11 mouse cellular contexts compared by ENCODE assay signal in genomic region chr12:103368326-103368669, GRCm38 (mm10). TPM values are rescaled to one million over a fixed set of nuclear protein-coding genes. Genes with fewer than 3 reads are reported as not detected.
DNase-seq lines count a peak whose midpoint lies in the region; ATAC-seq and TF ChIP-seq lines count a peak whose summit lies in the region.
"Had no signal": no experiment of that assay in that cellular context is flagged by ENCODE, and none has a peak within 500 bp of the region (broad histone marks: within the 10 kb centered on the region; RNA-seq: fewer than 3 reads in every experiment).

No protein-coding gene starts in this region.

- peaks cover 8% of the 10 kb centered on the region; the same call in 1 of the 2 replicates for H3K4me1 ChIP-seq in heart, embryonic 12.5 days (replicated peaks)
- no peaks in the 10 kb centered on the region for H3K4me1 ChIP-seq in neural tube, embryonic 12.5 days
- H3K4me1 ChIP-seq in limb, embryonic 14.5 days (ENCODE audit: control insufficient read depth, insufficient read depth, low read length), result no peaks in the 10 kb centered on the region
- H3K4me1 ChIP-seq in stomach, embryonic 16.5 days (ENCODE audit: control insufficient read depth, insufficient read depth, low read length), result no peaks in the 10 kb centered on the region

- H3K27me3 ChIP-seq in heart, embryonic 12.5 days (replicated peaks), result peaks cover 10% of the 10 kb centered on the region
- 0 out of 2 replicates have a peak, but pooled peaks cover 13% of the 10 kb centered on the region for H3K27me3 ChIP-seq in neural tube, embryonic 12.5 days (replicated peaks)
- H3K27me3 ChIP-seq in limb, embryonic 14.5 days (ENCODE audit: control insufficient read depth, insufficient read depth, low read length), result no peaks in the 10 kb centered on the region
- no peaks in the 10 kb centered on the region for H3K27me3 ChIP-seq in stomach, embryonic 16.5 days (ENCODE audit: control insufficient read depth, insufficient read depth, low read length)

- H3K4me2 ChIP-seq in heart, embryonic 12.5 days, result peak overlapping the region; percentile 53
- no peak overlapping the region for H3K4me2 ChIP-seq in neural tube, embryonic 12.5 days (replicated peaks)
- H3K4me2 ChIP-seq in limb, embryonic 14.5 days (replicated peaks; ENCODE audit: low read depth, low read length, severe bottlenecking), result no peak overlapping the region
- peak overlapping the region; percentile 40 for H3K4me2 ChIP-seq in stomach, embryonic 16.5 days (ENCODE audit: low read depth, low read length)

- no peak for TF ChIP-seq POLR2A in limb, embryonic 14.5 days (IDR thresholded peaks at IDR 0.05; ENCODE audit: borderline replicate concordance, extremely low read depth, insufficient read depth, insufficient read length)

- no peaks in the 10 kb centered on the region for H3K36me3 ChIP-seq in heart, embryonic 12.5 days
- H3K36me3 ChIP-seq in neural tube, embryonic 12.5 days, result no peaks in the 10 kb centered on the region
- no peaks in the 10 kb centered on the region for H3K36me3 ChIP-seq in limb, embryonic 14.5 days (ENCODE audit: control insufficient read depth, insufficient read depth, low read length)
- no peaks in the 10 kb centered on the region for H3K36me3 ChIP-seq in stomach, embryonic 16.5 days (ENCODE audit: control insufficient read depth, insufficient read depth, low read length)

- H3K27ac ChIP-seq in heart, embryonic 12.5 days (ENCODE audit: poor library complexity, severe bottlenecking), result no peak overlapping the region
- H3K27ac ChIP-seq in neural tube, embryonic 12.5 days, result no peak overlapping the region
- no peak overlapping the region for H3K27ac ChIP-seq in limb, embryonic 14.5 days (replicated peaks; ENCODE audit: low read depth, low read length)
- no peak overlapping the region for H3K27ac ChIP-seq in stomach, embryonic 16.5 days (ENCODE audit: low read length)

- no peak for ATAC-seq in heart, embryonic 12.5 days (ENCODE audit: insufficient number of reproducible peaks, low FRiP score)
- ATAC-seq in neural tube, embryonic 12.5 days (ENCODE audit: low FRiP score, low read depth), result peak; percentile 15; the same call in 1 of the 2 replicates
- no peak; the same call in 1 of the 2 replicates for ATAC-seq in limb, embryonic 14.5 days (ENCODE audit: low FRiP score, low read depth)
- ATAC-seq in stomach, embryonic 16.5 days (ENCODE audit: insufficient read depth, low FRiP score), result peak; percentile 34; the same call in 1 of the 2 replicates

- H3K9ac ChIP-seq in heart, embryonic 12.5 days, result peak overlapping the region; percentile 54; the same call in 1 of the 2 replicates
- H3K9ac ChIP-seq in neural tube, embryonic 12.5 days, result 0 out of 2 replicates have a peak overlapping the region, but pooled peaks have one; percentile 17
- H3K9ac ChIP-seq in limb, embryonic 14.5 days (ENCODE audit: low read depth, low read length, severe bottlenecking), result 0 out of 2 replicates have a peak overlapping the region, but pooled peaks have one; percentile 12
- no peak overlapping the region for H3K9ac ChIP-seq in stomach, embryonic 16.5 days (ENCODE audit: low read length)

- no peaks in the 10 kb centered on the region for H3K9me3 ChIP-seq in heart, embryonic 12.5 days (replicated peaks)
- no peaks in the 10 kb centered on the region for H3K9me3 ChIP-seq in neural tube, embryonic 12.5 days
- no peaks in the 10 kb centered on the region for H3K9me3 ChIP-seq in limb, embryonic 14.5 days (ENCODE audit: control insufficient read depth, low read length)
- H3K9me3 ChIP-seq in stomach, embryonic 16.5 days (replicated peaks; ENCODE audit: control insufficient read depth, low read length), result no peaks in the 10 kb centered on the region

- no peak for DNase-seq in heart, postnatal 14 days
- DNase-seq in neural tube, embryonic 10.5 days (ENCODE audit: extremely low spot score, low spot score), result no peak
- no peak for DNase-seq in limb, embryonic 14.5 days (ENCODE audit: low spot score)
- no peak for DNase-seq in adrenal gland, adult (ENCODE audit: inconsistent age in 2 of 2, low spot score in 1 of 2)
- no peak for DNase-seq in thymus, postnatal 36 days

- H3K4me3 ChIP-seq in heart, embryonic 12.5 days, result no peak overlapping the region
- no peak overlapping the region for H3K4me3 ChIP-seq in neural tube, embryonic 12.5 days
- no peak overlapping the region for H3K4me3 ChIP-seq in limb, embryonic 14.5 days (replicated peaks; ENCODE audit: low read length)
- no peak overlapping the region for H3K4me3 ChIP-seq in stomach, embryonic 16.5 days (replicated peaks; ENCODE audit: low read length)
- H3K4me3 ChIP-seq: myocyte had no signal

- WGBS in heart, embryonic 12.5 days, result 66% methylated on average over 7 of the region's 7 CpGs
- WGBS in neural tube, embryonic 12.5 days, result 79% methylated on average over 7 of the region's 7 CpGs
- 75% methylated on average over 7 of the region's 7 CpGs for WGBS in limb, embryonic 14.5 days
- 65% methylated on average over 7 of the region's 7 CpGs for WGBS in stomach, embryonic 16.5 days

- intact Hi-C loops in heart, postnatal 14 days (cut with DNase I), result loop anchor here (2.0 kb wide), 1 partner anchor 19 kb away; no protein-coding TSS in a partner anchor

RNA-seq across cellular contexts. Expression of gene Asb2, which starts 12.5 kb away (rescaled TPM):
- polyA plus RNA-seq in heart, embryonic 12.5 days (2016; fragmentation: Nextera tagmentation; extraction: Ambion mirVana), result 218 TPM in 2 replicates
- 100 to 1,000 TPM; 470 to 485 TPM for total RNA-seq in heart, postnatal 14 days (2021)
- 2.0 and 2.7 TPM in 2 replicates for polyA plus RNA-seq in neural tube, embryonic 12.5 days (2016; fragmentation: Nextera tagmentation; extraction: Ambion mirVana)
- 13.8 and 18.2 TPM in 2 replicates for polyA plus RNA-seq in limb, embryonic 14.5 days (2012; rRNA removed)
- 7.4 and 11.7 TPM in 2 replicates for polyA plus RNA-seq in limb, embryonic 14.5 days (2014; fragmentation: Nextera tagmentation; extraction: Ambion mirVana)
- polyA plus RNA-seq in stomach, embryonic 16.5 days (2015; fragmentation: Nextera tagmentation; extraction: Ambion mirVana), result 26.3 and 27.7 TPM in 2 replicates

RNA-seq across cellular contexts. Expression of gene Otub2, which starts 20.2 kb away (rescaled TPM):
- 17.7 and 18.4 TPM in 2 replicates for polyA plus RNA-seq in heart, embryonic 12.5 days (2016; fragmentation: Nextera tagmentation; extraction: Ambion mirVana)
- 1 to 10 TPM; 3.6 to 4.0 TPM for total RNA-seq in heart, postnatal 14 days (2021)
- polyA plus RNA-seq in neural tube, embryonic 12.5 days (2016; fragmentation: Nextera tagmentation; extraction: Ambion mirVana), result 20.2 and 20.6 TPM in 2 replicates
- polyA plus RNA-seq in limb, embryonic 14.5 days (2012; rRNA removed), result 9.5 and 10.5 TPM in 2 replicates
- polyA plus RNA-seq in limb, embryonic 14.5 days (2014; fragmentation: Nextera tagmentation; extraction: Ambion mirVana), result 13.2 and 14.0 TPM in 2 replicates
- polyA plus RNA-seq in stomach, embryonic 16.5 days (2015; fragmentation: Nextera tagmentation; extraction: Ambion mirVana), result 10.6 and 12.2 TPM in 2 replicates

RNA-seq across cellular contexts. Expression of gene 9330161L09Rik, which starts 39.3 kb away (rescaled TPM):
- 0.39 and 0.46 TPM in 2 replicates for polyA plus RNA-seq in heart, embryonic 12.5 days (2016; fragmentation: Nextera tagmentation; extraction: Ambion mirVana)
- total RNA-seq in heart, postnatal 14 days (2021), result 1 to 10 TPM in 1 of 2 experiments, under 1 TPM in 1; 0.48 to 1.3 TPM
- 0.79 and 1.1 TPM in 2 replicates for polyA plus RNA-seq in neural tube, embryonic 12.5 days (2016; fragmentation: Nextera tagmentation; extraction: Ambion mirVana)
- polyA plus RNA-seq in limb, embryonic 14.5 days (2012; rRNA removed), result 0.47 and 1.0 TPM in 2 replicates
- polyA plus RNA-seq in limb, embryonic 14.5 days (2014; fragmentation: Nextera tagmentation; extraction: Ambion mirVana), result 0.32 and 0.68 TPM in 2 replicates
- polyA plus RNA-seq in stomach, embryonic 16.5 days (2015; fragmentation: Nextera tagmentation; extraction: Ambion mirVana), result 0.18 and 0.39 TPM in 2 replicates

RNA-seq across cellular contexts. Expression of gene Ddx24, which starts 57.3 kb away (rescaled TPM):
- polyA plus RNA-seq in heart, embryonic 12.5 days (2016; fragmentation: Nextera tagmentation; extraction: Ambion mirVana), result 72.3 and 78.7 TPM in 2 replicates
- 10 to 100 TPM; 78.8 to 86.6 TPM for total RNA-seq in heart, postnatal 14 days (2021)
- 104 and 126 TPM in 2 replicates for polyA plus RNA-seq in neural tube, embryonic 12.5 days (2016; fragmentation: Nextera tagmentation; extraction: Ambion mirVana)
- polyA plus RNA-seq in limb, embryonic 14.5 days (2012; rRNA removed), result 44.1 and 53.2 TPM in 2 replicates
- 81.5 and 91.3 TPM in 2 replicates for polyA plus RNA-seq in limb, embryonic 14.5 days (2014; fragmentation: Nextera tagmentation; extraction: Ambion mirVana)
- 79.8 and 85.7 TPM in 2 replicates for polyA plus RNA-seq in stomach, embryonic 16.5 days (2015; fragmentation: Nextera tagmentation; extraction: Ambion mirVana)

RNA-seq across cellular contexts. Expression of gene Fam181a, which starts 57.5 kb away (rescaled TPM):
- 0.20 TPM in 1 of 2 replicates, not detected in the other for polyA plus RNA-seq in heart, embryonic 12.5 days (2016; fragmentation: Nextera tagmentation; extraction: Ambion mirVana)
- total RNA-seq in heart, postnatal 14 days (2021), result not detected
- polyA plus RNA-seq in neural tube, embryonic 12.5 days (2016; fragmentation: Nextera tagmentation; extraction: Ambion mirVana), result 21.3 and 23.2 TPM in 2 replicates
- polyA plus RNA-seq in limb, embryonic 14.5 days (2012; rRNA removed), result 0.16 and 0.31 TPM in 2 replicates
- 0.14 TPM in 1 of 2 replicates, not detected in the other for polyA plus RNA-seq in limb, embryonic 14.5 days (2014; fragmentation: Nextera tagmentation; extraction: Ambion mirVana)
- polyA plus RNA-seq in stomach, embryonic 16.5 days (2015; fragmentation: Nextera tagmentation; extraction: Ambion mirVana), result not detected in 2 replicates
- total RNA-seq: gastrocnemius, postnatal 10 days had no signal
- polyA plus RNA-seq: CD4-positive, CD25-positive, alpha-beta regulatory T cell, adult 4 months; myocyte had no signal

Comparison
In these comparisons a context has a peak if more than half of its experiments do, and no peak if none do; other contexts are left out.
1. ATAC-seq: peak in neural tube, embryonic 12.5 days (single experiment) and stomach, embryonic 16.5 days (single experiment); none in heart, embryonic 12.5 days (single experiment) and limb, embryonic 14.5 days (single experiment).
2. H3K4me2 ChIP-seq: peak in heart, embryonic 12.5 days (single experiment) and stomach, embryonic 16.5 days (single experiment); none in neural tube, embryonic 12.5 days (single experiment) and limb, embryonic 14.5 days (single experiment).